Mouse (Mus musculus) layer of hippocampus, adult 18-20 months (tissue): ENCODE results near the gene Fam163a. TPM values are rescaled to one million over a fixed set of nuclear protein-coding genes. Genes with fewer than 3 reads are reported as not detected.
"Not testable (repeated sequence)": the region's sequence is repeated elsewhere in the genome, so short reads cannot be mapped to it uniquely, and the experiment has no call there.

Source experiments
- DNase-seq, 2 experiments: peaks; one replicate each; pipeline ENCODE4 v3.0.0; 2022; ENCODE audit warnings: low spot score in 2 of 2
- long read RNA-seq: library from polyadenylated mRNA; stranded (forward); transcript quantifications from one replicate; pipeline ENCODE4 v2.0.0, GENCODE M21; 2021
- total RNA-seq, 2 experiments: library from RNA; stranded (reverse); gene quantifications; 2 replicates each; pipeline ENCODE4 v1.2.3; 2021

Fam163a gene
- 10 to 100 TPM; 13.6 to 14.1 TPM for total RNA-seq
- long read RNA-seq, partial matches to known transcripts: 3 of 67 reads
- long read RNA-seq, other reads (novel, unspliced or antisense): 64 of 67 reads

DNA sequence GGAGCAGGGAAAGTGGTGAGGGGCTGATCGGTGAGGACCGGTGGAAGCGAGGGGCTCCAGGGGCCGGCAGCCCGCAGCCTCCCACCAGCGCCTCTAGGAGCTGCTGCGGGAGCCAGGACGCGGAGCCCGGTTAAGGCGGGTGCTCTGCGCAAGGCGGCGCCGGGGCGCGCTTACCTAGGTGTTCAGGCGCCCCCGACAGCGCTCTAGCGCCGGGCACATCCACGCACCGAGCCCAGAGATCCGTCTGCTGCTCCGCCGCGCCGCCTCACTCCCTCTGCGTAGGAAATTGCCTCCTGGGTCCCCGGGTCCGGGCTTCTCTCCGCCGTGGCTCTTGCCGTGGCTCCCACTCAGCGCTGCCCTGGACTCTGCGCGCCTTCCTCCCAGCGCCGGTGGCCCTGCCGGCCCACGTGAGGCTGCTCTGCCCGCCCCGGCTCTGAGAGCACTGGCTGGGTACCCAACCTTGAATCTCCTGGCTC, at the start of gene Fam163a:
Gene Fam163a (minus strand): TSS at position 371 of the 476 bp plus-strand sequence.
- peak in 1 of 2 experiments; percentile 20 for DNase-seq

GRCm38 (mm10) chr1:156251096-156251495, 46.3 kb upstream of the Fam163a start:
- not testable (repeated sequence) for DNase-seq

DNA sequence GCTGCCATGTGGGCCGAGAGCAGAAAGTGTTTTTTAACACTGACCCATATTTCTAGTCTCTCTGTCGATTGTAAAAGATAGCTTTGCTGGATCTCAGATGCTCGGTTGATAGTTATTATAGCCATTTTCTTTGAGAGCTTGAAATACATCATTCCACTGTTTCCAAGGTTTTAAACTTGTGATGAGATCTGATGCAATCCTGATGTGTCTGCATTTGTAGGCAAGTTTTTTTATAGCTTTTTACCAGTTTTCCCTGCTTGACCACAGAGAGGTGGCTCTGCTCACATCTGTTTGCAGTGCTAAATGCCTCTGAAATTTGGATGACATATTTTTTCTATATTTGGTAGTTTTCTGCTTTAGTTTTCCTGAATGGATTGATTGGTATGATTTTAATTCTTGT, 43.1 kb upstream of the Fam163a start:
- DNase-seq: no peak

- peak; percentile 7 to 63 for DNase-seq
These were observed 37.0 kb upstream of the Fam163a start for GRCm38 (mm10) chr1:156241713-156242348.

GRCm38 (mm10) chr1:156241035-156241434, 36.2 kb upstream of the Fam163a start:
- DNase-seq: peak in 1 of 2 experiments; percentile 37

DNA sequence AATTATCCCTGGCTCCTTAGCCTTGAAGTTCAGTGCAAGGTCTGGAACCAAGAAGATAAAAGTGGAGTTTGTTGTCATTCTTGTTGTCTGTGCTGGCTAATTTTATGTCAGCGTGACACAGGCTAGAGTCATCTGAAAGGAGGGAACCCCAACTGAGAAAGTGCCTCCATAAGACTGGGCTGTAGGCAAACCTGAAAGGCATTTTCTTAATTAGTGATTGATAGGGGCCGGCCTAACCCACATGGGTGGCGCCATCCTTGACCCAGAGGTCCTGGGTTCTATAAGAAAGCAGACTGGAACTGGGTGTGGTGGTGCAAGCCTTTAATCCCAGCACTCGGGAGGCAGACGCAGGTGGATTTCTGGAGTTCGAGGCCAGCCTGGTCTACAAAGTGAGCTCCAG, 26.3 kb upstream of the Fam163a start:
- DNase-seq: no peak

DNA sequence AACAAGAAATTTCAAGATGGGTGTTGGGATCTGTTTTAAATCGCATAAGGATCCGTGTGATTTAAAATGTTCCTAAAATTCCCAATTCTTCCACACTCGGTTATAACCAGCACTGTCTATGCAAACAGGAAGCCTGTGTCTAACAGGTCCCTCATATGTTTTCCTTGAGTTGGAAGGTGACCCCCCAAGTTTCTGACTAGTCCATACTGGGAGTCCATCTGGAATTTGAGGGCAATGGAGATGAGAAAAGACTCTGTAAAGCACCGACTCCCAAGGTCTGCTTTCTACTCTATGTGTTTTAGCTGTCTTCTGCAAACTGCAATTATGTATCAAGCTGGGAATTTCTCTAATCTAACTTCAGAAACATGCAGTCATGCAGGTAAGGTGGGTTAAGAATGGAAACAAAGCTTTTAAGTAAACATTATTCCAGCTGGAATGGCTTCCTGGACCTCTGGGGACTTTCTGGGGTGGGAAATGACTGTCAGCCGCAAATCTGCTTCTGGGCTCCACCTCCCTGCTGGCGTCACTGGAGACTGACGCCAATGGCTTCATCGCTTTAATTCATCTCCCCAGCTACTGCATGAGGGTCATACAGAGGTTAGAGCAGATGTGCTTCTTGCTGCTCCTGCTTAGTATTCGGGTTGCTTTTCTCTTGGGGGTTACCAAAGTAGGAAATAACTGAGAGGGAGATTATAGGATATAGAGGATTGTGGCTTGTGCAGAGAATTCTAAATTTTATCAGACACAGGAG, 25.7 kb upstream of the Fam163a start:
- DNase-seq: no peak

DNA sequence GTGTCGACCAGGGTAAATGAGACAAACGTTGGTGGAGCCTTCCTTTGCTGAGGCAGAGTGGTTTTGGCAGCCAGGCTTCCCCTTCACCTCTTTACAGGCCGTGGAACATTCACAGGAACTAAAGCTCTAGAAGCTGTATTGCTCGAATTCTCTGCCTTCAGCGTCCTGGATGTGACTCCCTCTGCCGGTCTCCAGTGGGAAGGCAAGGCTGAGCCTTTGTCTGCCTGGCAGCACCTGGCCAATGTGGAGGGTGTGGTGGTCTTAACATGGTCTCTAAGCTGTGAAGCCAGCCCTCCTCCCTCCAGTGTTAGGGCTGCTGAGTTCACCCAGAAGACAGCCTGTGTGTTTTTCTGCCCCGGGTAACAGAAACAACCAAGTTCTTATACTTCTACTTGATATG, 24.6 kb upstream of the Fam163a start:
- DNase-seq: peak; percentile 9 to 73

- DNase-seq: no peak
These were observed 23.9 kb upstream of the Fam163a start for GRCm38 (mm10) chr1:156228728-156229127.

GRCm38 (mm10) chr1:156226903-156227302, 22.1 kb upstream of the Fam163a start:
- DNase-seq: no peak

GRCm38 (mm10) chr1:156222205-156223000, 17.6 kb upstream of the Fam163a start:
- no peak for DNase-seq

GRCm38 (mm10) chr1:156221327-156221726, 16.5 kb upstream of the Fam163a start:
- DNase-seq: no peak

DNA sequence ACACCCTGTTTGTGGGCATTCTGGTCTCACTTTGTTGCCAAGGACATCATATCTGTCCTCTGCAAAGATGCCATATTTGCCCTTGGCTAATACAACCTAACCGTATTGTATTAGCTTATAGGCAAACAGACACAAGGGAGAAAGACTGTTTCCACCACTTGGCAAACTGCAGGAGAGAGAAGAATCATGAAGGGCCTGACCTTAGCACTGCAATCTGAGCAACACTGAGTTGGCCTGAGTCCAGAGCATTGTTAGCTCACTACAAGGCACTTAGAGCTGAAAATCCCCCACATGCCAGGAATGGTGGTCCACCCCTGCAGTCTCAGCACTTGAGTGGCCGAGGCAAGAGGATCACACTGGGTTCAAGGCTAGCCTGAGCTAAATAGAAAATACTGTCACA, 13.7 kb upstream of the Fam163a start:
- no peak for DNase-seq

- DNase-seq: no peak
These were observed 13.1 kb upstream of the Fam163a start for GRCm38 (mm10) chr1:156217941-156218340.

DNA sequence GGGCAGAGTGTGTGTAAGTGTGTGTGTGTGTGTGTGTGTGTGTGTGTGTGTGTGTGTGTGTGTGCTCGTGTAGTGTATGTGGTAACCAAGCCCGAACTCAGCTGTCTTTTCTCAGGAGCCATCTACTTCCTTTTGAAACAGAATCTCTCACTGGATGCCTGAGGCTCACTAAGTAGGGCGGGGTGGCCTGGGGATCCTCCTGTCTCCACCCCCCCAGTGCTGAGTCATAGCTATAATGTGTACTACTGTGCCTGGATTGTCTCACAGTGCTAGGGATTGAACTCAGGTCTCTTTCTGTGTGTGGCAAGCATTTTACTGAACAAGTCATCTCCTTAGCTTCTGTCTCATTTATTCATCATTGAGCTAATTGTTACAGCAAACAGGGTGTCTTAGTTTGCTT, 12.6 kb upstream of the Fam163a start:
- DNase-seq: no peak

- DNase-seq: no peak
These were observed 11.4 kb upstream of the Fam163a start for GRCm38 (mm10) chr1:156216249-156216648.

GRCm38 (mm10) chr1:156214651-156215050, 9.8 kb upstream of the Fam163a start:
- DNase-seq: no peak

GRCm38 (mm10) chr1:156212923-156213322, 8.1 kb upstream of the Fam163a start:
- no peak for DNase-seq

- no peak for DNase-seq
These were observed 7.0 kb upstream of the Fam163a start for GRCm38 (mm10) chr1:156211809-156212317.

DNA sequence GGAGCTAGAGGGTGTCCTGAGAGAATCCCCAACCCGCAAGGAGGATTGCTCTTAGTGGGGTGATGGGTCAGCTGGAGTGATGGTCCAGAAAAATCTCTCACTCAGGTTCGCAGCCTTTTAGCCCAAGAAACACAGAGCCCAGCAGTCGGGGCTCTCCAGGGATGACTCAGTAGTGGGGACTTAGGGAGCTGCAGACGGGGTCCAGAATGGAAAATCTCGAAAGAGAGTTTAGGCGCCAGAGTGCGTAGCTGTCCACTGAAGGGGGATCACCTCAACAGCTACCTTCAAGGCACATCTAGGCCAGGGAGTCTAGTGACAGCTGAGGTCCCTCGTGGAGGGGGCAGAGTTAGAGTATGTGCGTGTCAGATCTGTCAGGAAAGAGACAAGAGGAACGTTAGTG, 338 bp upstream of the Fam163a start:
- no peak for DNase-seq

DNA sequence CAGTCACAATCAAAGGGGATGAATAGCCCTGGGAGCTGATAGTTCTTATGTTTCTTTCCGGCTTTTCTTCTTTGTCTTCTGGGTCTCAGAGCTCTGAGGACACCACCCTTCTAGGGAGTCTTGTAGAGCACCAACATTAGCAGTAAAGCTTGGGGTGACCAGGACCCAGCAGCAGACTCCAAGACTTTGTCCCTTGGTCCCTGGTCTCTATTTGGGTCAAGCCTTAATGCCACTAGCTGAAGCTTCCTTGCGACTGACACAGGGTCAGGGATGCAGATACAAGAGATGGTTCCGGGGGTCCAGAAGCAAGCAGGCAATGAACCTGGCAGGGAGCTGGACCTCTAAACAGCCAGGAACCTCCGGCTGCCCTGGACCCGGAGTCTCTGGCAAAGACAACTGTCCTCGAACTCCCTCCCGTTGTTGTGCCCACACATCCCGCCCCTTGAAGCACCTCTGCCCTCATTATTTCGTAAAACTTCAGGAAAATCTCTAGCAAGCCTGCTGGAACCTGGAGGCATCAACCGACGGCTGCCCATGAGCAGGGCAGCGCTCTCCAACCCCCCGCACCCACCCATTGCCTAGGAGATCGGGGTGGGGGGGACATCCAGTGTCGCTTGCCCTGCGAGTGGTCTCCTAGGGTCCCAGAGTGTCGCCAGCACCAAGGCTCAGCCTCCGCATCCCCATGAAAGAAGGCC, 718 bp downstream of the Fam163a start:
- DNase-seq: no peak
